ENCODE assay signal across 8 mouse cellular contexts in the genomic region with DNA sequence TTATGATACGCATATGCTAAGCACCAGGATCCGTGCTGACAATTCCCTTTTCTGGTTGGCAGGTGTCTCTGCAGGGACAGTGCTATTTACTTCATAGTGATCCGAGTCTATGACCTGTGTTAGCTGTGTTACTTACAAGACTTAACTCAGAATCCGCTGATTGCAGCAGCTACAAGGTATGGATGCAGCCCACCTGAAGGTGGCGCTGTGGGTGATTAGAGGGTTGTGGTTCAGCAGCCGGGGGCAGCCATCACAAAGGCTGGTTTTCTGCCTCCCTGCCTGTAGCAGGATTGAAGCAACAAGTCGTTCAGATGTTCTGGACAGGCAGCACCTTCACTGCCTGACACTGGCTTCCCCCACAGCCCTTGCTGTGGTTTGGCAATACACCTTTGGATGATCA.
DNase-seq lines count a peak whose midpoint lies in the region; ATAC-seq and TF ChIP-seq lines count a peak whose summit lies in the region.

No protein-coding gene starts in this region.

- H3K27ac ChIP-seq in heart, adult 2 months: no peak overlapping the region
- H3K27ac ChIP-seq in forebrain, embryonic 14.5 days (ENCODE audit: low read depth, low read length): no peak overlapping the region; the same call in 1 of the 2 replicates
- H3K27ac ChIP-seq in midbrain, embryonic 13.5 days: 0 out of 2 replicates have a peak overlapping the region, but pooled peaks have one; percentile 9

- TF ChIP-seq EP300 in heart, adult 2 months (IDR thresholded peaks at IDR 0.05; ENCODE audit: insufficient read depth, low read depth, low read length): no peak

- H3K4me2 ChIP-seq in forebrain, embryonic 14.5 days (ENCODE audit: low read length): peak overlapping the region; percentile 91
- no peak overlapping the region for H3K4me2 ChIP-seq in midbrain, embryonic 13.5 days (replicated peaks)

- H3K9ac ChIP-seq in heart, adult 2 months (ENCODE audit: low read depth, low read length): no peak overlapping the region
- H3K9ac ChIP-seq in forebrain, embryonic 14.5 days (ENCODE audit: low read length): no peak overlapping the region
- H3K9ac ChIP-seq in midbrain, embryonic 13.5 days (replicated peaks): no peak overlapping the region

- no peak overlapping the region for H3K4me3 ChIP-seq in heart, adult 2 months
- no peak overlapping the region for H3K4me3 ChIP-seq in forebrain, embryonic 14.5 days (ENCODE audit: low read depth, low read length)
- no peak overlapping the region for H3K4me3 ChIP-seq in midbrain, embryonic 13.5 days (replicated peaks)

- peaks cover 4% of the 10 kb centered on the region for H3K4me1 ChIP-seq in heart, adult 2 months (ENCODE audit: control insufficient read depth, insufficient read depth, low read length)
- peaks cover 44% of the 10 kb centered on the region for H3K4me1 ChIP-seq in forebrain, embryonic 14.5 days (ENCODE audit: control insufficient read depth, insufficient read depth, low read length)
- peaks cover 66% of the 10 kb centered on the region for H3K4me1 ChIP-seq in midbrain, embryonic 13.5 days (replicated peaks)

- no peak; the same call in 1 of the 2 replicates for ATAC-seq in forebrain, embryonic 14.5 days
- ATAC-seq in midbrain, embryonic 13.5 days: no peak
- no peak for ATAC-seq in monocyte, adult 5-6 weeks (replicated peaks; ENCODE audit: insufficient number of reproducible peaks, low FRiP score, low TSS enrichment, poor library complexity, severe bottlenecking)

- WGBS in heart, adult 2 months: 45% methylated on average over 7 of the region's 7 CpGs
- 12% methylated on average over 7 of the region's 7 CpGs for WGBS in forebrain, embryonic 14.5 days
- 26% methylated on average over 7 of the region's 7 CpGs for WGBS in midbrain, embryonic 13.5 days

- no peak for DNase-seq in heart, adult 2 months
- DNase-seq in heart, adult 9 months (ENCODE audit: low spot score in 2 of 2): no peak
- peak; percentile 53 for DNase-seq in right cerebral cortex, postnatal 14 days
- DNase-seq in right cerebral cortex, postnatal 36 days (ENCODE audit: low spot score in 2 of 2): no peak
- peak; percentile 69 for DNase-seq in forebrain, embryonic 14.5 days (ENCODE audit: low spot score)
- no peak for DNase-seq in ovary, postnatal 14 days (ENCODE audit: low spot score)

- TF ChIP-seq CTCF in heart, adult 2 months (IDR thresholded peaks at IDR 0.05): peak; percentile 63

- no peaks in the 10 kb centered on the region for H3K27me3 ChIP-seq in heart, adult 2 months (ENCODE audit: control insufficient read depth, insufficient read depth, low read length)
- H3K27me3 ChIP-seq in forebrain, embryonic 14.5 days (replicated peaks; ENCODE audit: control insufficient read depth, insufficient read depth, low read length): no peaks in the 10 kb centered on the region
- 0 out of 2 replicates have a peak, but pooled peaks cover 5% of the 10 kb centered on the region for H3K27me3 ChIP-seq in midbrain, embryonic 13.5 days

- no peaks in the 10 kb centered on the region for H3K9me3 ChIP-seq in forebrain, embryonic 14.5 days (replicated peaks; ENCODE audit: control insufficient read depth, low read length)
- no peaks in the 10 kb centered on the region for H3K9me3 ChIP-seq in midbrain, embryonic 13.5 days

- intact Hi-C loops in heart, adult 2 months (cut with DNase I): no loop called here

- H3K36me3 ChIP-seq in heart, adult 2 months (ENCODE audit: control insufficient read depth, insufficient read depth, low read length): no peaks in the 10 kb centered on the region
- H3K36me3 ChIP-seq in forebrain, embryonic 14.5 days (ENCODE audit: control insufficient read depth, insufficient read depth, low read length): no peaks in the 10 kb centered on the region
- no peaks in the 10 kb centered on the region for H3K36me3 ChIP-seq in midbrain, embryonic 13.5 days

- 0 out of 2 replicates have a peak, but pooled peaks cover 2% of the 10 kb centered on the region for H3K79me2 ChIP-seq in heart, adult 2 months (replicated peaks; ENCODE audit: control insufficient read depth, insufficient read depth, low read length)

- TF ChIP-seq POLR2A in heart, adult 2 months (IDR thresholded peaks at IDR 0.05; ENCODE audit: insufficient read depth, low read depth, low read length): no peak

Comparison
In these comparisons a context has a peak if more than half of its experiments do, and no peak if none do; other contexts are left out.
1. DNase-seq: peak in right cerebral cortex, postnatal 14 days (single experiment) and forebrain, embryonic 14.5 days (single experiment); none in heart, adult 2 months (0 of 2), heart, adult 9 months (0 of 2), right cerebral cortex, postnatal 36 days (0 of 2) and ovary, postnatal 14 days (single experiment).